Mouse (Mus musculus) thymus, postnatal 25 days (tissue): ENCODE results near the gene Dlg5.

Experiments
- DNase-seq: peaks from one replicate; pipeline ENCODE4 v3.0.0; 2022

Dlg5 gene

DNA sequence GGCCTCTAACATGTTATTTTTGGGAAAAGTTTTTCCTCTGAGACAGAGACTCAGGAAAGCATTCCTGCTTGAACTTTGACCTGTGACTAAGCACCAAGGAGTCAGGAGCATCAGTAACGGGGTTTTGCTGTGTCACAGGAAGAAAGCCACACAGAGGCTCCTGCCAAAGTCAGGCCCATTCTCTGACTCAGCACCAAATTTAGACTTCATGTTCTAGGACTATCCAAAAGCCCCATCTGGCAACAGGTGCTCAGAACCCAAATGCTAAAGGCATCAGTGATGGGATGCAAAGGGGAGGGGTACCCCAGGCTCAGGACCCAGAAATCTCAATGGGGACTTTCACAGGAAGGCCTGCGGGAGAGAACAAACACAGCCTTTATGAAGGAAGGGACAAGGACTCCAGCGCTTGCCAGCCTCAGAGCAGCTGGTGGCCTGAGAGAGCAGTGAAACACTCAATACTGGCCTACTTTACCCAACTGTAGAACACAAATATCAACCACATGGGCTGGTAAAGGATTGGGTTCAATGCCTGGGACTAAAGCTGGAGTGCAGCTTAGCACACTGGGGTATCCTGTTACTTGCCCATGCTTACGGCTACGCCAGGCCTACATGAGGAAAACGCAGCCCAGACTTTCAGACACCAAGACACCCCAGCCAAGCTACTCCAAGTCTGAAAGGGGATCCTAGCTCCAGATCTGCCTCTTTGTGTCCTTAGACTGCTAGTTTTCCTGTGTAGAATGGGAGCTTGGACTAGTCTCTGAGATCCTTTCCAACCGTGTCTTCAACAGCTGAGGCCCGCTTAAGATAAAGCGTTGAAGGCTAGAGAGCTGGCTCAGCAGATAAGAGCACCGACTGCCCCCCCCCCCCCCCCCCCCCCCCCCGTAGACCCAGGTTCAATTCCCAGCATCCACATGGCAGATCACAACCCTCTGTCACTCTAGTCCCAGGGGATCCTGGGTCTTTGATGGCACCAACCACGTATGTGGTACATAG is 12.8 kb downstream of the Dlg5 start:
- no peak for DNase-seq

DNA sequence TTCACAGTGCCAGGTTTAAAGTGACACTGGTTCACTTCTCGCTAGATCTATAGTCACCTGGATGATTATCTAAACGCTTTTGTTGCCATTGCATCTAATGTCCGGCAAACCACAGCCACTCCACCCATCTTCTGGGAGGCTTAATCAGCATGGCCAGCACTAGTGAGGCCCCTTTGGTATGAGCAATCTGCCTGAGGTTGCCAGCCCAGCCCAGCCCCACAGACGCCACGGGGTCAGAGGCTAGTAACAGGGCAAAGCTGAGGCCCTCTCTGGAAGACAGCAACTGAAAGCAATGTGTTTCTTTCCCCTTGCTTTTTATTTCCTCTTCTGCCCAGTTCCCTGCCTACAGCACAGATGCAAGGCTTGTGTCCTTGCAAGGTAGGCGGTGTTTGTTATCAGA is 17.2 kb downstream of the Dlg5 start:
- no peak for DNase-seq

DNA sequence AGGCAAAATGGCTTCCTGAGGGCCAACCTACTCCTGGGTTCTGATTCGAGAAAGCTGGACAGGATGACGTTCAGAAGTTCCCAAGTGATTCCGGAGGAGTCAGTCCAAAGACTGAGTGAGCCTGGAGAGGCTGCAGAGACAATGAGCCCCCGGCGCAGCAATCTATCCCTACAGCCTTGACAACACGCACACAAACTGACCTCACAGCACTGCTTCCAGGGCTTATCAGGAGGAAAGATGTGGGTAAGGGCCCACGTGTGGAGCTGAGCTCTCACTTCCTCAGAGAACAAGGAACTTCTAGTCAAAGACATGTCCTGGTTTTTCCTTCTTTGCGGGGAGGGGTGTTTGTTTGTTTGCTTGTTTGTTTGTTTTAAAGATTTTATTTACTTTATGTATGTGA is 18.7 kb downstream of the Dlg5 start:
- DNase-seq = no peak

DNA sequence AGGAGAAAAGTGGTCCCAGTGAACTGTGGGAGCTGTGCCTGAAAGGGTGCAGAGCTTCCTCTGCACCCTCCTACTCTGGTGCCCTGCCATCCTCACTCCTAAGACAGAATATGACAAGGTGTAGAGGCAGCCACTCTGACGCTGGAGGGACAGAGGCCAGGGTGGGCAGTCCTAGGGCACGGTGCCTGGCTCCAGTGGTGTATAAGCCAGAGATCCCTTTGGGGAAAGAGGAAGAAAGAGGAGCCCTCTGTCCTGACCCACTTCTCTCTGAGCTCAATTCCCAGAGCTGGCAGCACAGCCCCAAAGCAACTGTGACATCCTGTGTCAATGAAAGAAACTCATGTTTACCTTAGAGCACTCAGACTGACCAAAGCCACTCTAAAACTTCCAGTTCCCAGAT is 19.4 kb downstream of the Dlg5 start:
- DNase-seq = no peak

DNA sequence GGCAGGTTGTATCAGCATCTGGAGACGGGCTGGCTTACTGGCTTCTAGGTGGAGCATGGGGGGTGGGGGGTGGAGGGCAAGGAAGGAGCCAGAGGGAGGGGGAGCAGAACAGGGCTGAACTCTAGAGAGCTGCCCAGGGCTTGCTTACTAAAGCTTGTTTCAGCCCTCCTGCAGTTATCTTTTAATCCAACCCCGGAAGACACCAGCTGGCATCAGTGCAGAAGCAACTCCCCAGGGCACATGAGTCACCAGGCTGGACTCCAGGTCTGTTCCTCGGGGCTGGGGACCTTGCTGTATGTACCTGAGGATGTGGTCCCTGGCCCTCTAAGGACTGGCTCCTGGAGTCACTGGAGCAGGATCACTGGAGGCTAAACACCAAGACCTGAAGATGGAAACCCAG is 23.0 kb downstream of the Dlg5 start:
- no peak for DNase-seq

DNA sequence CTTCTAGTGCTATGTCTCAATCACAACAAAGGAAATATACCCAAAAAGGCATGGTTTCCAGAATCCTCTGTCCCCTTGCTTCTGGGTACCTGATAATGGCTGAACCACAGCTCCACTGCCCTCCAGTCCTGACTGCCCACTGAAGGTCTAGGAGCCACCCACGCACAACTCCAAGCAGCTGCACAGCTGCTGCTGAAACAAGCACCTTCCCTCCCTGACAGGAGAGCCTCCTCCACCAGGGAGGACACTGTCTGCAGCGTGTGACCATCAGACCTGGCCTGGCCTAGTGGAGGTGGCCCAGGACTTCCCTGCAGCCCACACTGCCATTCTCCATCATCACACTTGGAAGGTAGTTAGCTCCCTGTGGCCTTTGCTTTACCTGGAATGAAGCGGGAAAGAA is 23.4 kb downstream of the Dlg5 start:
- DNase-seq = no peak

DNA sequence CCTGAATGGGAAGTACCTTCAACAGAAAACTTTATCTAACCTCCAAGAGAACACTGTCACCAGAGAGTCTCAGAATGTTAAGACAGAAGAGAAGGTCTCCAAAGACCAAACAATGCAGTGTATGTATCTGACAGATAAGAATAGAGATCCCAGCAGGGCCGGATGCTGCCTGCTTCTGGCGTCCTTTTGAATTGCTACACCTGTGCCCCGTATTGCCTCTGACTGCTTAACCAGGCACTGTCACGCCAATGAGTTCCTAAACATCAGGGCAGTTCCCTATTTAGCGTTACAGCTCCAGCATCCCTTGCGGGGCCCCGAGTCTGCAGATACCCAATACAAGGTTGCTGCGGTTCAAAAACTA is 28.4 kb downstream of the Dlg5 start:
- no peak for DNase-seq

DNA sequence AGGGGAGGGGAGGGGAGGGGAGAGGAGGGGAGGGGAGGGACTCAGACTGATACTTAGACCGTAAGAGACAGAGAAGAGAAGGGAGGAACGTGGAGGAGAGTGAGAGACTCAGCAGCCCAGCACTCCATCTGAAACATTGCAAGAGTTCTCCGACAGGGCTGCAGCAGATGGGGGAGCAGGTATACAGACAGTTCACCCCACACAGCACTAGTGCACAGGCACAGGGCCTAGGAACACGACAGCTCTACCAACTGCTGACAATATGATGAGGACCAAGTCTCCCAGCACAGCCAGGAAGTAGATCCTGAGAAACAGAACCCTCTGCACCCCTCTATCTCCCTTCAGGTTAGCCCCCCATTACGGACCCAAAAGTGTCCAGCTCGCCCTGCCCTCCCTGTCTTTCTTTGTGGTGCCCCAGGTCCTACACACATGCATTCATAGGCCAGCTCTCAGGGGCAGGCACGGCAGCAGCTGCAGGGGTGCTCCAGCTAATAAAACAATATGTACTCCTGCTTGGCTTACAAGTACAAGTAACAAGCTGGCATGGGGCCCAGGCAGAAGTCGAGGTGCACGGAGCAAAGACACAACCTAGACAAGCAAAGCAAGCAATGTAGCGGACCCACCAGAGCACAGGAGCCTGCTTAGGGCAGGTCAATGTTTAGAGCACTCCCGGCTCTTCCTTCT is 28.9 kb downstream of the Dlg5 start:
- DNase-seq = no peak

DNA sequence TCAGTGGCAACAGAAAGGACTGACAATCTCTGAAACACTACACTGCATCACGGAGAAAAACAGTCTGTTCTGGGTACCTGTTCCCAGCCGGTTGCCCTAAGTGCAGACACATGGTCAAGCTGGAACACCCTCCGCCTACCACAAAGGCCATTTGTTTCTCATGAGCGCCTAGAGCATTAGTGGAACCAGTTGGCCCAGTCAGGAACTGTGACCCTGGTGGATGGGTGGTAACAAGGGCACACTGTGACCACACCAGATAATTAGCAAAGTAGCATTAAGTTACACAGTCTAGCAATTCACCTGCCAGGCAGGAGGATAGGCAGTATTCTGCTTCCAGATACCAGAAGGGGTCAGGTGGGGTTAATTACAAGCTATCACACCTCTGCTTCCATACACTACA is 29.7 kb downstream of the Dlg5 start:
- no peak for DNase-seq

DNA sequence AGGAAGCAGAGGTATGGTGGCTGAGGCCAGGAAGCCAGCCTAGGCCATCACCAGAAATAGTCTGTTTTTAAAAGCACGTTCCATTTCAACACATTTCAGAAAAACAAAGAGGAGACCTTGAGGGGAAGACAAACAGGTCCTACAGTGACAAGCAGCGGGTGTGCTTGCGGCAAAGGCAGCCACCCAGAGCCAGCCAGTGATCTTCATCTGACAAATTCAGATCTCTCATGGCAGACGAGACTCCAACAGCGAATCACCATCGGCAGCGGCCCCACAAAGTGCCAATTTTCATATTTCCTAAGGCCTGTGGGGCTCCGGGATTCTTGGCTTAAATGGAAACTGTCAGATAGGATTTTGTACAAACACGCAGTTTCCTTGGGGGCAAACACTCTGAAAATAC is 31.3 kb downstream of the Dlg5 start:
- no peak for DNase-seq

DNA sequence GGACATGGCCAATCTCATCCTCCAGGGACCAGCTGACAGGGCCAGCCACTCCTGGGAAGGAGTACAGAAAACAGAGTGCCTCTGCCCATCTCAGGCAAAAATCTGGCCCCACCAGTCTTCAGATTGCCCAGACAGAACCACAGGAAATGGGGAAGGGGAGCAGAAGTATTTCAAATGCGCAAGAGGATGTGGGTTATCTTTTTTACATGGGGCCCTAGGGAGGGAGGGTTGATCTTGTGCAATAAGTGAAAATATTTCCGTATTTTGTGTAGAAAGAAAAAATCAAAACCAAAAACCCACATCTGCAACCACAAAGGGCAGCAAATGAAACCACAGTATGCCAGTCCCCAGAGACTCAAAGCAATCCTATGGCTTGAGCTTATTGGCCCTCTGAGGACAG is 32.4 kb downstream of the Dlg5 start:
- no peak for DNase-seq

DNA sequence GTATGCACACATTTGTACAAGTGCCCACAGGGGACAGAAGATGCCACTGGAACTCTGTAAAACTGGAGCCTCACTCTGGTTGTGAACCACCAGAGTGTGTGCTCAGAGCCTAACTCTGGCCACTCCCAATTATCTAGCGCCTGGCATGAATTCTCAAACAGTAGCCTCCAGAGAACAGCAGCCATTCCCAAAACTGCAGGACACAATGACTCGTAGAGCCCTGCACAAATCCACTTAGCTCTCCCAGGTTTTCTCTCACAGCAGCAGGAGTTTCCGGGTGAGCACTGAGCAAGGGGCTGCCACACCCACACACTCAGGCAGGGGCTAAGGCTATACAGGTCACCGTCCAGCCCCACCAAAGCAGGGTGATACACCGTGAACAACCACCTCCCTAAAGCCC is 32.9 kb downstream of the Dlg5 start:
- no peak for DNase-seq

DNA sequence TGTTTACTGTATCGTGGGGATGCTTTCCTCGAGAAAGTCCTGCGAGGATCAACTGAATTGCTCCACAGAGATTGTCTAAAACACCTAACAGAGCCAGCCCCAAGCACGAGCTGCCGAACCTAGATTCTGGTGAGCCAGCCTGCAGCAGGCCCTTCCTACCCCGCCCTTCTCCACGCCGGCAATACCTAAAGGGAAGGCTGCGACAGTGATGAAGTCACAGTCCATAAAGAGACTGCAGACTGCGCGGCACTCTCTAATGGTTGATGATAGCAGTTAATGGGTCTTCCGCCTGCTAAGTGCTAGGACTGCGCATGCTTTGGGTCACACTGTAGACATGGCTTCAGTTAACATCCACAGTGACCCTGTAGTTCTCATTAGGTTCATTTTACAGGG is 38.4 kb downstream of the Dlg5 start:
- DNase-seq = no peak

DNA sequence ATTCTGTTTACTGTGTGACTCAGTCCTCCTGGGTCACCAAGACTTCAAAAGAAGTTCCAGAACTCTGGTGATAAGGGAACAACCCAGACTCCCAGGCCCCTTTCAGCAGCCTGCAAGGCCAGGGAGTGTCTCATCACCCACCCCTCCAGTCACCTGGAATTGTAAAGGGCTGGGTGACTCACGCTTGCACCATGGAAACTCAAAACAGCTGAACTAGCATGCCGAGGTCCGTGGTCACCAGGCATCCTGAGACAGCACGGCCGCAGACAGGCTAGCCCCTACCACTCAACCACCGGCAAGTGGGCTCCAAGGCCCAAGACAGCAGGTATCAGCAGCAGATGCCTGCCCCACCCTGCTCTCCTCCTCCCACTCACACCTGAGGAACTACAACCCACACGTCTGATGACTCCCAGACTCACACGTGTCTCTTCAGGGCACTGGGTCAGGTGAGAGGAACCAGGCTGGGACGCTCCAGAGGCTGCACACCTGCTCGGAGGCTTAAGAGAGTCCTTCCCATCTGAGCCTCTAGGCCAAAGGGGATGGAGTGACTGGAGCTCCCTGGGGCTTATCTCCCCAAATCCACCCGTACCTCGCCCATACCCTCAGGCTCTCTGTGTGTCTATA is 38.9 kb downstream of the Dlg5 start:
- no peak for DNase-seq

DNA sequence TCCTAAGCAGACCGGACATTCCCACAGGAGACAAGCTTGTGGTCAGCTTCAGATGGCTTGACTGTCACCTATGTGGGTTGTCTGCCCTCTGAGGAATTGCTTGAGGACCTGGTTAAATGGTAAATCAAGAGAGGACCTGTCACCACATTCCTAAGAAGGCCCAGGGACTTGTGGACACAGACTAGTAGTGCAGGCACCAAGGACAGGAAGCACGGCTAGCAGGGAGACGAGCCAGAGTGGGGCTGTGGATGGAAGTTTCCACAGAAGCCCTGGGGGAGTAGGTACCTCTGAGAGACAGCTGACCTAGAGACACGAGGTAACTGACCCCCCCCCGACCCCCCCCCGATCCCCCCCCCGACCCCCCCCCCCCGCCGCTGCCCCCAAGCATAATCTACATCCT is 39.4 kb downstream of the Dlg5 start:
- DNase-seq = no peak

DNA sequence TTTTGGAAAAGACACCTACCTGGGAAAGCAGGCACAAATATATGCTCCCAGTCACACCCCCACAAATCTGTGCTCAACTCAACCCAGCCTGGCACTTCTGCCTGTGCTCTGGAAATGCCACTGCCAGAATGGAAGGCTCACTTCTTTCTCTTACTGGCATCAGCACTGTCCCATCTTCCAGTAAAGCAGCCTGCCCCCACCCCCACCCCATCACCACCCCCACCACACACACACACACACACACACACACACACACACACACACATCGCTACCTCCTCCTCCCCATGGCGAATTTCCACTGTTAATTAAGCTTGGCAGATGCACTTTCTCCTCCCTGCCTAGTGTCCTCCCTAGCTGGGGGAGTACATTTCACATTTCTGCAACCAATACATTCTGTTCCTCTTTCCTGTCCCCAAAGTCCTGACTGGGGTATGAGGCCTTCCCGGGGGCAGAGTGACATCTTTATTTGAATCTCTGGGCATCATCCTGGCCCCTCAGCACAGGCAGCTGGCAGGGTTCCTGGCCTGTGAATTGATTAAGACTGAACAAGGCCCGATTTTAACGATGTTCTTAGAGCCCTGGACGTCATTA is 40.3 kb downstream of the Dlg5 start:
- DNase-seq = no peak

DNA sequence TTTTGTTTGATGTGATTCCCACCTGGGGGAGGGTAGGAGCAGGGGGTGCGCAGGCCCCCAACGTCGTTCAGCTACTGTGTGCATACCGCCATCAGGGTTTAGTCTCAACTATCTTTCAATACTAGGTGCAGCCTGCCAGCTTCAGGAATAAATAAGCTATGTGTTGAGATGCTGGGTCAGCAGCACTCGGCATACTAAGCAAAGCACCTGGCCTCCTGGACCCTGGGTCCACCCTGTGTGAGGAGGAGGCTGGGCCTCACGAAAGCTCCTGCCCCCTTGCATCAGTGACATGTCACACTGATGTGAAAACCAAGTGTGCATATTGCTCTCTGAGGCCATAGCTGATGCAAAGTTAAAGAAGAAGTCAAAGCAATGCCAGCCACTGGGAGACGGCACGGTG is 42.5 kb downstream of the Dlg5 start:
- no peak for DNase-seq

DNA sequence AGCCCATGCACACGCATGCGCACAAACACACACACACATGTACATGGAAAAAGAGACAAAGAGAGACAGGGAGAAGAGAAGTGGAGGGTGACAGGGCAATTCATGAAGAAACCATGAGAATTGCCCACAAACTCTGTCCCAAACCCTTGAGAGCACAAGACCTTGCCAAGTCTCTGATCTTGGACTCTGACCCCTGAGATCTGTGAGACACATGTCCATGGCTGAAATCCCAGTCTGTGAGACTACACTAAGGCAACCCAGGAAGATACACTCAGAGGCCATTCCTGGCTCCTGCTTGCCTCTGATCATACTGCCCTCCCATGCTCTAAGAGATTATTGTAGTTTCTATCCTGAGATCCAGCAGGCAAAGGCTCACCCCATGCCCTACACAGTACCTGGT is 44.9 kb downstream of the Dlg5 start:
- no peak for DNase-seq

DNA sequence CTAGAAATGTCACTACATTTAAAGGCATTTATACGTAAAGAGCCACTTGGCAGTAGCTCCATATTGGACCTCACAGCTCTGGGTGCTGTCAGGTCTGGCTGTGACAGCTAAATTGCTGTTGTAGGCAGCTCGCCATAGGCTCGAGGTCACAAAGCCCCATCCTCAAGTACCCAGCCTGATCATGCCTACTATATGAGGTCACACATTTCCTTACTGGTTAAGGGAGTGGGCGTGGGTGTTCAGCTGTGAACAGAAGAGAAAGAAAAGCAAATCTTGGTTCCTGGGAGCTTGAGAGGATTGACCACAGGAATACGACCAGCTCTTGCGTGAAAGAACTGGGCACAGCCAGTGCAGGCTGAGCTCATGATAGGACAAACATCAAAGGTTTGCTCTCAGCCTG is 46.0 kb downstream of the Dlg5 start:
- DNase-seq = no peak

DNA sequence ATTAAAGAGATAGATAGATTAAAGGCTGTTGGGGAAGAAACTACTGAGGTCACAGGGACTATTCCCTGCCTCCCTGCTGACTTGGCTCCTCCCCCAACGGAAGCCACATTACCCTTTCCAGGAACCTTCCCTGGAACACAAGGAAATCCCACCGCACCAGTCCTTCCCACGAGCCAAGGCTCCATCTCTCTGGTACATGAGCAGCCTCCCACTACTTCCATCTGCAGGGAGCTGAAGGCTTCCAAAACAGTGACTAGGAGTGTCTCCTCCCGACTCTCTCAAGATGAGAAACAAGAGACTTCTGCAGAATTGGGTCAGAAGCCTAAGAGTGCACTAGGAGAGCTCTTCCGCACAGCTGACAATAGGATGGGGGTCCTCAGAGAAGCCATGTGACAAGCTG is 47.9 kb downstream of the Dlg5 start:
- no peak for DNase-seq

DNA sequence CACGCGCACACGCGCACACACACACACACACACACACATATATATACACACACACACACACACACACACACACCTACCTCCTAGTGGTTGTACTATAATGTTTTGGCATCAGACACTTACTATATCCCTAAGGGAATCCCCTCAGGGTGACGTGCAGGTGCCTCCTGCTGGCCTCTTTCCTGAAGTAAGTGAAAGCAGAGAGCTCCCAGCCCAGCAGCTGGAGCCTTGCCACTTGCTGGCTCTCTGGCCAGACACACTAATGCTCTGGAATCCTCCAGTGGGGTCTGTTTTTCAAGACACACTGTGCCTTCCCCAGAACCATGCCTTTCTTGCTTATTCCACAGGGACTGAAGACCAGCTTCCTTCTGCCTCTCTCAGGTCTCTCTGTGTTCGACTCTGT is 48.8 kb downstream of the Dlg5 start:
- DNase-seq = no peak

DNA sequence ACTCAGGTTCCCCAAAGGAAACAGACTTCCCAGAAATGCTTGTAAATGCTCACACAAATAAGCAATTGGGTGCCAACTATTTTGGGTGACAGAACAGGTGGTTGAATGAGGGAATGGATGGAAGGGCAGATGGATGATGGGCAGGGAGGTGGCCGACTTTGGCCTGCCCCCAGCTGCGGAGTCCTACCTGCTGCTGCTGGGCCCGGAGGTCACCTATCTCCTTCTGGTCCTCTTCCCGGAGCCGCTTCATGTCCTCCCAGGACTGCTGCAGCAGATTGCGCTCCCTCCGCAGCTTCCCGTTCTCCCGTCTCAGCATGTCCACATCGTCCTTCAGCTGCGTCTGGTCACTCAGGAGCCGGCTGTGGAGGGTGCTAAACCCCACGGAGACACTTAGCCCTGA is 55.6 kb downstream of the Dlg5 start:
- DNase-seq = no peak

DNA sequence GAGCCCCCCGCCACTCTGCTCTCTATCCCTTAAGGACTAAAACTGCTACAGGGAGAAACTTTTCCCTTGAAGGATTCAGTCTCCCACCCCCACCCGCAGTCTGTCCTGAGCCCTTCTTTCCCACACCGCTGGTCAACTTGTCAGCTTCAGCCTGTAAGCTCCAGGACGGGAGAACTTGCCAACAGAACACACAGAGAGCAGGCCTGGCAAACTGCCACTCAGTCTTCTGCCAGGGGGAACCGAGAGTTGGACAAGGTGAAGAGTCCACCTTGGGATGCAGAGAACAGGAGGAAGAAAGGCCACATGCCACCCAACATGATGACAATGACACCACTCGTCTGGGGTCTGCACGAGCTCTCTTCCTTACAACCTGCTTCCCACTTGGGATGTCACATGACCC is 56.1 kb downstream of the Dlg5 start:
- no peak for DNase-seq

DNA sequence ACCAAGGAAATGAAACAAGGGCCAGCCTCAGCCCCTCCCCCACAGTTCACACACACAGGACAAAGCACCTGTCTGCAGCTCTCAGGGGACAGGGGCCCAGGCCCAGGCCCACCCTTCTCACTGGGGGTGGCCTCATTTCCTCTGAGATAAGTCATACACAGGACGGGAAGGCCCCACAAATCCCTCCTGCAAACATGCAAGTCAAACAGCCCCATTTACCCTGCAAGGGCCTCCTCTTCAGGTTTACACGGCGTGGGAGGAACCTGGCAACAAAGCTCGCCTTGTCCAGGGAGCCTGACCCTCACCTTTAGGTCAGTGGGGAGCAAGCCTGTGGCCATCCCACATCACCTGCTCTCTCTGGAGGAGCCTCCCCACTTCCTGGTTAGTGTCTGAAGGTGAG is 60.2 kb downstream of the Dlg5 start:
- DNase-seq = no peak
